Mouse (Mus musculus) ES-E14 (cell line): ENCODE data around the gene Ercc8. TPM values are rescaled to one million over a fixed set of nuclear protein-coding genes. Genes with fewer than 3 reads are reported as not detected.

Source experiments
- DNase-seq: peaks from one replicate; pipeline ENCODE4 v3.0.0-alpha.2; 2013; ENCODE audit warnings: low read depth, low spot score
- H3K27ac ChIP-seq: 2 replicates; pipeline ENCODE4 v1.5.1; 2012; ENCODE audit warnings: low read depth, mild to moderate bottlenecking, low read length, moderate library complexity, mixed read lengths; ENCODE audit not compliant: poor library complexity, insufficient read depth, severe bottlenecking
- H3K36me3 ChIP-seq: 2 replicates; pipeline ENCODE4 v1.6.1; 2012; ENCODE audit warnings: mild to moderate bottlenecking, low read length, moderate library complexity, mixed read lengths; ENCODE audit not compliant: control insufficient read depth, poor library complexity, insufficient read depth, severe bottlenecking
- H3K4me1 ChIP-seq, 2 experiments: fragments of 150-350 bp in 1 of 2; sonication (generic) in 1 of 2; 2 replicates each; pipeline ENCODE4 v1.6.1; 2012; ENCODE audit warnings: low read length in 2 of 2, mild to moderate bottlenecking in 1 of 2, mixed read lengths in 1 of 2; ENCODE audit not compliant: control insufficient read depth in 2 of 2, insufficient read depth in 2 of 2, poor library complexity in 1 of 2
- H3K4me3 ChIP-seq, 2 experiments: fragments of 150-350 bp in 1 of 2; sonication (generic) in 1 of 2; 2 replicates each; pipeline ENCODE4 v1.5.1; 2012; ENCODE audit warnings: low read length in 2 of 2, low read depth in 1 of 2, mild to moderate bottlenecking in 1 of 2, mixed read lengths in 1 of 2; ENCODE audit not compliant: insufficient read depth in 1 of 2, poor library complexity in 1 of 2, severe bottlenecking in 1 of 2
- H3K9ac ChIP-seq: 2 replicates; pipeline ENCODE4 v1.6.1; 2012; ENCODE audit warnings: low read depth, mild to moderate bottlenecking, low read length, mixed read lengths; ENCODE audit not compliant: poor library complexity, insufficient read depth, severe bottlenecking
- H3K9me3 ChIP-seq: fragments of 150-350 bp; sonication (generic); 2 replicates; pipeline ENCODE4 v1.6.1; 2012; ENCODE audit warnings: low read depth, mild to moderate bottlenecking, low read length; ENCODE audit not compliant: control insufficient read depth, insufficient read depth
- CHD2 ChIP-seq: IDR thresholded peaks from 2 replicates; pipeline ENCODE4 v1.6.1; 2014; ENCODE audit warnings: mild to moderate bottlenecking, low read depth, low read length, inconsistent platforms
- HCFC1 ChIP-seq: IDR thresholded peaks from 2 replicates; pipeline ENCODE4 v1.6.1; 2012; ENCODE audit warnings: low read length, inconsistent platforms, borderline replicate concordance; ENCODE audit not compliant: insufficient read depth
- MAFK ChIP-seq: IDR thresholded peaks from 2 replicates; pipeline ENCODE4 v1.6.1; 2014; ENCODE audit warnings: mild to moderate bottlenecking, low read depth, low read length, inconsistent platforms; ENCODE audit not compliant: insufficient read depth
- ZC3H11A ChIP-seq: IDR thresholded peaks from 2 replicates; pipeline ENCODE4 v1.6.1; 2012; ENCODE audit warnings: low read depth, mild to moderate bottlenecking, inconsistent platforms, low read length, borderline replicate concordance
- ZNF384 ChIP-seq: IDR thresholded peaks from 2 replicates; pipeline ENCODE4 v1.6.1; 2012; ENCODE audit warnings: low read depth, low read length, inconsistent platforms
- in situ Hi-C, 2 experiments: fragments of 600-800 bp; cut with MboI; formaldehyde crosslinking; loops; one replicate each; pipeline ENCODE4 v1.15.1; 2025; ENCODE audit warnings: low sequenced_read_pairs in 2 of 2, inconsistent platforms in 1 of 2; ENCODE audit not compliant: unreplicated experiment in 2 of 2
- total RNA-seq: library from RNA; depleted of rRNA; stranded (reverse); fragments of 300-350 nt; gene quantifications from 2 replicates; pipeline ENCODE4 v1.2.3, GENCODE M21; 2012

Ercc8 gene
- total RNA-seq, 1 experiment: 18.3 TPM

- no peak overlapping the region for H3K27ac ChIP-seq
- H3K4me3 ChIP-seq: no peak overlapping the region
- TF ChIP-seq ZNF384 (no peak), MAFK (no peak), HCFC1 (no peak), CHD2 (no peak), ZC3H11A (no peak)
- no peaks in the 10 kb centered on the region for H3K9me3 ChIP-seq
- peaks cover 4% of the 10 kb centered on the region; the same call in 1 of the 2 replicates for H3K36me3 ChIP-seq
- no peak overlapping the region for H3K9ac ChIP-seq
- peaks cover 0 to 5% of the 10 kb centered on the region in 2 experiments; a peak in 1 of 4 replicates for H3K4me1 ChIP-seq
- in situ Hi-C loops: no loop called here
- no peak for DNase-seq
Observed at GRCm38 (mm10) chr13:108164621-108165020, 6.1 kb downstream of the Ercc8 start.

DNA sequence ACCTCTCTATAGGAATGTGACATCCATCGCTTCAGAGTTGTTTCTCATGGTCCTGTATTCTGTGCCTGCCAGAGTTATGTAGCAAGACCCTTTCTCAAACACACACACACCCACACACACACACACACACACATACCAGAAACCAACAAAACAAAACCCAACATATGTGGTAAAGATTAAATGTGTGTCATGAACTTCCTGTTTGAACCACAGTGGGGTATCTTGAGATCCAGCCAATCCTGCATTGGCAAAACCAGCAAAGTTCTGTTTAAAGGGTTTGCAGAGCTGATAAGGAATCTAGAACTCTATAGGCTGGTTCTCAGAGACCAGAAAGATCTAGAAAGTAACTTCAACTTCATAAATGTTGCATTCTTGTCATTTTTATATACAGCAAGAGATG lies 11.5 kb downstream of the Ercc8 start:
- Histone ChIP-seq H3K9ac (no peak overlapping the region), H3K36me3 (peaks cover 8% of the 10 kb centered on the region; the same call in 1 of the 2 replicates), H3K4me3 (no peak overlapping the region), H3K4me1 (no peaks in the 10 kb centered on the region), H3K27ac (no peak overlapping the region), H3K9me3 (no peaks in the 10 kb centered on the region)
- in situ Hi-C loops: no loop called here
- DNase-seq: no peak
- TF ChIP-seq MAFK (no peak), HCFC1 (no peak)

DNA sequence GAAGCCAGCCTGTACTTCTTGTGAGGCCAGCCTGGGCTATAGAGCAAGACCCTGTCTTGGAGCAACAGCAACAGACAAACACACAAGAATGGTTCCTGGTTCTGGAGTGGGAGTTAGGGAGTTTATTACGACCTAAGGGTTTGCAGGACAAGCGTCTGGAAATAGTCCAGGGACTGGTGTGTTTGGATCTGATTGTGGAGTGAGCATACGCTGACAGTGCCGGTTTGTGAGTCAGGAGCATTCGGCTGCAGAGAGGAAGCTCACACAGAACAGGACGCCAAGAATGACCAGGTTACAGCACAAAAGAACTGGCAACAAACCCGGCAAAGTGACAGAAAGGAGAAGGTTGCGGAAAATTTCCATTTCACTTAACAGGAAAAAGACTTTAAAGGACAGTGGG lies 12.0 kb downstream of the Ercc8 start:
- Histone ChIP-seq H3K9me3 (no peaks in the 10 kb centered on the region), H3K4me3 (no peak overlapping the region), H3K9ac (no peak overlapping the region), H3K27ac (no peak overlapping the region), H3K36me3 (peaks cover 8% of the 10 kb centered on the region; the same call in 1 of the 2 replicates), H3K4me1 (no peaks in the 10 kb centered on the region)
- DNase-seq: no peak
- in situ Hi-C loops: no loop called here
- TF ChIP-seq ZC3H11A: no peak
- TF ChIP-seq ZNF384: no peak
- no peak for TF ChIP-seq CHD2
- TF ChIP-seq MAFK: no peak
- TF ChIP-seq HCFC1: no peak

GRCm38 (mm10) chr13:108179618-108180017 lies 21.1 kb downstream of the Ercc8 start:
- H3K4me1 ChIP-seq: no peaks in the 10 kb centered on the region
- no peak for DNase-seq
- TF ChIP-seq ZC3H11A (no peak), MAFK (no peak), HCFC1 (no peak), CHD2 (no peak), ZNF384 (no peak)
- no peak overlapping the region for H3K9ac ChIP-seq
- in situ Hi-C loops: no loop called here
- peaks cover 28% of the 10 kb centered on the region for H3K36me3 ChIP-seq
- H3K27ac ChIP-seq: no peak overlapping the region
- H3K4me3 ChIP-seq: no peak overlapping the region
- no peaks in the 10 kb centered on the region for H3K9me3 ChIP-seq

GRCm38 (mm10) chr13:108180821-108181220 lies 22.3 kb downstream of the Ercc8 start:
- Histone ChIP-seq H3K27ac (no peak overlapping the region), H3K36me3 (peaks cover 26% of the 10 kb centered on the region), H3K9ac (no peak overlapping the region), H3K4me1 (no peaks in the 10 kb centered on the region), H3K9me3 (no peaks in the 10 kb centered on the region), H3K4me3 (no peak overlapping the region)
- DNase-seq: no peak
- in situ Hi-C loops: no loop called here
- TF ChIP-seq HCFC1 (no peak), ZNF384 (no peak), MAFK (no peak), CHD2 (no peak), ZC3H11A (no peak)
